8 mouse cellular contexts compared by ENCODE assay signal in the genomic region with DNA sequence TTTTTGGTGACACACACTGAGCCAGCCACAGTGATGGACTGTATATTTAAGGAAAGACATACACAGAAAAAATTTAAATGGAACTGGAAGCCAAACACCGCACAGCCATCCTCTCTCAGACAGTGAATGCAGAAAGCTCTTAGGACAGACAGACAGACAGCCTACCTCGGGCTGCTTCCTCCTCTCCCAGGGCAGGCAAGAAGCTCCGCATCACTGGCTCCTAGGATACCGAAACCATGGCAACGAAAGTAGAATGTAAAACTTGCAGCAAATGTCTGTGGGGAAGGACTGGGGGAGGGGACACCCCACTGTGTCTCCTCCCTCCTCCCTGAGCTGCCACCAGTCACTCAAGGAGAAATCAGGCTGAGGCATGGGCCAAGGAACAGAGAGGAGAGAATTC. TPM values are rescaled to one million over a fixed set of nuclear protein-coding genes. Genes with fewer than 3 reads are reported as not detected.
A peak's percentile ranks its signal among the peaks of the same experiment; 100 is the strongest.
DNase-seq lines count a peak whose midpoint lies in the region; ATAC-seq and TF ChIP-seq lines count a peak whose summit lies in the region.

No protein-coding gene starts in this region.

- intact Hi-C loops in left cerebral cortex, postnatal 4 days (cut with DNase I), result loop anchor here (5.0 to 10.0 kb wide), 2 partner anchors 55 to 207 kb away; partner anchors contain the start of genes Ddit4 and Spock2

- no peak for ATAC-seq in lung, embryonic 15.5 days (ENCODE audit: borderline replicate concordance, extremely low read depth, low FRiP score, low TSS enrichment)
- peak; percentile 5; the same call in 1 of the 2 replicates for ATAC-seq in hindbrain, embryonic 16.5 days
- ATAC-seq in neural tube, embryonic 13.5 days (ENCODE audit: low read depth), result peak; percentile 16; the same call in 1 of the 2 replicates

- TF ChIP-seq POLR2A in lung, adult 2 months (IDR thresholded peaks at IDR 0.05; ENCODE audit: borderline replicate concordance, extremely low read depth, low read depth, low read length), result no peak

- no peaks in the 10 kb centered on the region for H3K9me3 ChIP-seq in lung, embryonic 15.5 days
- no peaks in the 10 kb centered on the region for H3K9me3 ChIP-seq in hindbrain, embryonic 16.5 days (ENCODE audit: control insufficient read depth, low read length)
- H3K9me3 ChIP-seq in neural tube, embryonic 13.5 days, result no peaks in the 10 kb centered on the region

- no peak for TF ChIP-seq CTCF in lung, adult 2 months (IDR thresholded peaks at IDR 0.05; ENCODE audit: insufficient read depth, low read length)

- WGBS in lung, embryonic 15.5 days, result 52% methylated on average over 5 of the region's 5 CpGs
- 63% methylated on average over 5 of the region's 5 CpGs for WGBS in lung, adult 2 months
- WGBS in hindbrain, embryonic 16.5 days, result 4% methylated on average over 5 of the region's 5 CpGs
- WGBS in neural tube, embryonic 13.5 days, result 8% methylated on average over 5 of the region's 5 CpGs

- H3K36me3 ChIP-seq in lung, embryonic 15.5 days, result peaks cover 49% of the 10 kb centered on the region
- peaks cover 8% of the 10 kb centered on the region; the same call in 1 of the 2 replicates for H3K36me3 ChIP-seq in hindbrain, embryonic 16.5 days (ENCODE audit: control insufficient read depth, insufficient read depth, low read length)
- peaks cover 34% of the 10 kb centered on the region for H3K36me3 ChIP-seq in neural tube, embryonic 13.5 days

- H3K4me1 ChIP-seq in lung, embryonic 15.5 days, result peaks cover 44% of the 10 kb centered on the region
- H3K4me1 ChIP-seq in lung, adult 2 months (ENCODE audit: control insufficient read depth, insufficient read depth, low read length), result peaks cover 20% of the 10 kb centered on the region
- peaks cover 55% of the 10 kb centered on the region for H3K4me1 ChIP-seq in hindbrain, embryonic 16.5 days (ENCODE audit: control insufficient read depth, insufficient read depth, low read depth, low read length)
- H3K4me1 ChIP-seq in neural tube, embryonic 13.5 days (replicated peaks), result peaks cover 86% of the 10 kb centered on the region

- DNase-seq in lung, adult 2 months, result no peak
- peak; percentile 85 for DNase-seq in embryo, embryonic 11 days
- peak; percentile 61 for DNase-seq in left cerebral cortex, postnatal 4 days
- no peak for DNase-seq in ovary, postnatal 14 days (ENCODE audit: low spot score)
- no peak for DNase-seq in spleen, postnatal 14 days (ENCODE audit: low spot score in 2 of 2)

- no peak overlapping the region for H3K9ac ChIP-seq in lung, embryonic 15.5 days
- H3K9ac ChIP-seq in hindbrain, embryonic 16.5 days (ENCODE audit: low read depth, low read length), result peak overlapping the region; percentile 46
- peak overlapping the region; percentile 60; the same call in 1 of the 2 replicates for H3K9ac ChIP-seq in neural tube, embryonic 13.5 days

- H3K4me2 ChIP-seq in lung, embryonic 15.5 days, result no peak overlapping the region
- H3K4me2 ChIP-seq in hindbrain, embryonic 16.5 days (ENCODE audit: low read length), result peak overlapping the region; percentile 41
- H3K4me2 ChIP-seq in neural tube, embryonic 13.5 days, result peak overlapping the region; percentile 25

- no peaks in the 10 kb centered on the region for H3K27me3 ChIP-seq in lung, embryonic 15.5 days
- no peaks in the 10 kb centered on the region for H3K27me3 ChIP-seq in hindbrain, embryonic 16.5 days (replicated peaks; ENCODE audit: control insufficient read depth, insufficient read depth, low read length)
- H3K27me3 ChIP-seq in neural tube, embryonic 13.5 days, result no peaks in the 10 kb centered on the region

- H3K27ac ChIP-seq in lung, embryonic 15.5 days, result peak overlapping the region; percentile 34
- H3K27ac ChIP-seq in hindbrain, embryonic 16.5 days (ENCODE audit: low read depth, low read length), result peak overlapping the region; percentile 97
- H3K27ac ChIP-seq in neural tube, embryonic 13.5 days (replicated peaks), result peak overlapping the region; percentile 98

- H3K4me3 ChIP-seq in lung, embryonic 15.5 days, result no peak overlapping the region
- no peak overlapping the region for H3K4me3 ChIP-seq in lung, adult 2 months (replicated peaks; ENCODE audit: extremely low read depth, low read depth, low read length)
- H3K4me3 ChIP-seq in hindbrain, embryonic 16.5 days (ENCODE audit: low read length), result no peak overlapping the region
- no peak overlapping the region for H3K4me3 ChIP-seq in neural tube, embryonic 13.5 days

RNA-seq across cellular contexts. Expression of gene Dnajb12, which starts 18.2 kb away (rescaled TPM):
- 21.0 and 24.1 TPM in 2 replicates for polyA plus RNA-seq in lung, embryonic 15.5 days (2015; fragmentation: Nextera tagmentation; extraction: Ambion mirVana)
- polyA plus RNA-seq in lung, adult 2 months (2012; rRNA removed), result 49.5 and 57.2 TPM in 2 replicates
- polyA plus RNA-seq in hindbrain, embryonic 16.5 days (2015; fragmentation: Nextera tagmentation; extraction: Ambion mirVana), result 20.6 and 23.7 TPM in 2 replicates
- 10 to 100 TPM; 32.1 to 37.7 TPM for total RNA-seq in left cerebral cortex, postnatal 4 days (2021)
- polyA plus RNA-seq in neural tube, embryonic 13.5 days (2015; fragmentation: Nextera tagmentation; extraction: Ambion mirVana), result 20.4 and 21.2 TPM in 2 replicates

RNA-seq across cellular contexts. Expression of gene Ddit4, which starts 54.1 kb away (rescaled TPM):
- polyA plus RNA-seq in lung, embryonic 15.5 days (2015; fragmentation: Nextera tagmentation; extraction: Ambion mirVana), result 43.2 and 49.6 TPM in 2 replicates
- polyA plus RNA-seq in lung, adult 2 months (2012; rRNA removed), result 32.6 and 53.4 TPM in 2 replicates
- 75.3 and 97.1 TPM in 2 replicates for polyA plus RNA-seq in hindbrain, embryonic 16.5 days (2015; fragmentation: Nextera tagmentation; extraction: Ambion mirVana)
- 10 to 100 TPM; 50.6 to 52.2 TPM for total RNA-seq in left cerebral cortex, postnatal 4 days (2021)
- 72.8 and 78.2 TPM in 2 replicates for polyA plus RNA-seq in neural tube, embryonic 13.5 days (2015; fragmentation: Nextera tagmentation; extraction: Ambion mirVana)

Comparison
In these comparisons a context has a peak if more than half of its experiments do, and no peak if none do; other contexts are left out.
1. H3K27ac ChIP-seq: peak in every context shown above with its lines; median percentile 98 in neural tube, embryonic 13.5 days; 97 in hindbrain, embryonic 16.5 days; 34 in lung, embryonic 15.5 days.
2. DNase-seq: peak in embryo, embryonic 11 days (single experiment) and left cerebral cortex, postnatal 4 days (single experiment); none in lung, adult 2 months (single experiment), ovary, postnatal 14 days (single experiment) and spleen, postnatal 14 days (0 of 2).